Mouse (Mus musculus) embryonic facial prominence, embryonic 10.5 days (tissue): ENCODE data around the gene Usf3. TPM values are rescaled to one million over a fixed set of nuclear protein-coding genes. Genes with fewer than 3 reads are reported as not detected.

Source experiments
- DNase-seq: peaks from one replicate; pipeline ENCODE4 v3.0.0-alpha.2; 2017; ENCODE audit warnings: low spot score
- H3K27ac ChIP-seq: fragments of 300-500 bp; sonication (generic); replicated peaks from 2 replicates; pipeline ENCODE4 v1.5.1; 2016; ENCODE audit warnings: mild to moderate bottlenecking
- H3K27me3 ChIP-seq: fragments of 300-500 bp; sonication (generic); replicated peaks from 2 replicates; pipeline ENCODE4 v1.6.1; 2016; ENCODE audit warnings: low read depth, mild to moderate bottlenecking; ENCODE audit not compliant: poor library complexity, severe bottlenecking
- H3K36me3 ChIP-seq: fragments of 300-500 bp; sonication (generic); replicated peaks from 2 replicates; pipeline ENCODE4 v1.6.1; 2016; ENCODE audit warnings: mild to moderate bottlenecking, moderate library complexity
- H3K4me1 ChIP-seq: fragments of 300-500 bp; sonication (generic); 2 replicates; pipeline ENCODE4 v1.6.1; 2016
- H3K4me3 ChIP-seq: fragments of 300-500 bp; sonication (generic); 2 replicates; pipeline ENCODE4 v1.5.1; 2016; ENCODE audit warnings: mild to moderate bottlenecking, moderate library complexity
- H3K9me3 ChIP-seq: fragments of 300-500 bp; sonication (generic); 2 replicates; pipeline ENCODE4 v1.6.1; 2016; ENCODE audit warnings: mild to moderate bottlenecking
- WGBS: fragments of 180-500 bp; shearing (Covaris S2); methylation state at CpG from one replicate; pipeline ENCODE4 v1.1.7; 2016; 5-methylcytosine and 5-hydroxymethylcytosine counted together
- polyA plus RNA-seq: library from polyadenylated mRNA; unstranded; fragments of >200 nt; fragmentation: Nextera tagmentation; extraction: Ambion mirVana; gene quantifications from 2 replicates; pipeline ENCODE4 v1.2.1, GENCODE M21; 2016

The Usf3 gene
- 2.6 TPM in 2 replicates for polyA plus RNA-seq

DNA sequence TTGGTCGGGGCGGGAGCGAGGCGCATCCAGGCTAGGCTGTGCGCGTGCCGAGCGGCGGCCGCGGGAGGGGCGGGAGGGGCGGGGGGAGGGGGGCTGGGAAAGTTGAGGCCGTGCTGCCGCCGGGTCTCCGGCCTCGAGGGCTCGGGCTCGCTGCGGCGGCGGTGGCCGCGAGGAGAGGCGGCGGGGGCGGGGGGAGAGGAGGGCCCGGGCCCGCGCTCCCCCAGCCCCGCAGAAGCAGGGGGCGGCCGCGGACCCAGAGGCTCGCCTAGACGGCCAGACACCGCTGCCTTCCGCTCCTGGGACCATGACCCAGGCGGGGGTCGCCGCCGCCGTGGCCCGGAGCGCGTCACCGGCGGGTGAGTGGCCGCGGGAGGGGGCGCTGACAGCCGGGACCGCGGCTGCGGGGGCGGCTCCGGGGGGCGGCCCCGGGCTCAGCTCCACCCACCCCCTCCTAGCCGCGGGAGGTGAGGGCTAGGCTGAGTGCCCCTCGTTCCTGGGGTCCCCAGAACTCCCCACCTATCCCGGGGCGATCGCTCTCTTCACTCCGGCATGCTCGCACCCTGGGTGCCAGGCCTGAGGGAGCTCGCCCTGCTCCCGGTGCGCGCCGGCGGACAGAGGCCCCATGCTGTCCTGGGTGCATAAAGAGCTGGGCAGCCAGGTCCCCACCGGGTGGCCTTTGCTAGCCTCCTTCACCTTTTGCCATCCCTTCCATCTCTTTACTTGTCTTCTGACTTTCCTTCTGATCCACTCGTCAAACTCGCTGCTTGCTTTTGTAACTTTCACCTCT, at the start of gene Usf3:
Usf3 (plus strand) TSS at position 92 of the 787 bp plus-strand sequence.
- Histone ChIP-seq H3K4me1 (peaks cover 18% of the 10 kb centered on the region), H3K27ac (peak within 1 kb of the TSS; percentile 97), H3K36me3 (peaks cover under 1% of the 10 kb centered on the region; the same call in 1 of the 2 replicates), H3K27me3 (no peaks in the 10 kb centered on the region), H3K4me3 (peak within 1 kb of the TSS; percentile 94), H3K9me3 (no peaks in the 10 kb centered on the region)
- no peak for DNase-seq
- WGBS = under 1% methylated on average over 73 of the region's 77 CpGs

DNA sequence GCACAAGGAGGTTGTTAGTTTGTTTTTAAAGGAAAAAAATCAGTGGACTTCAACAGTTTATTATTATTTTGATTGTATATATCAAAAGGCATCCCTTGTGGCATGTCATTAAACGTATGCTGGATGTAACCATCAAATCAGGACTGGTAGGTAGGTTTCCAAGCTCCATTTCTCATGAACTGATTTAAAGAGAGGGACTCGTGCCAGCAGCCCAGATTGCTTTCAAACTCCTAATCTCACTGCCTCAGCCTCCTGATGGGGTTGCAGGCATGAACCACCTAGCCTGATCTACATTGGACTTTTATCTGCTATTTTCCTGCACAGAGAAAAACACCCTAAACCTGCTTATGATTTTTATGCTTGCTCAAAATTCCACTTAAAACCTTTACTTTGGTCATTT, 49.3 kb upstream of the Usf3 start:
- whole genome bisulfite sequencing = 84% methylated on average over 2 of the region's 2 CpGs
- Histone ChIP-seq H3K9me3 (no peaks in the 10 kb centered on the region), H3K27ac (no peak overlapping the region), H3K36me3 (no peaks in the 10 kb centered on the region), H3K27me3 (no peaks in the 10 kb centered on the region), H3K4me3 (no peak overlapping the region), H3K4me1 (no peaks in the 10 kb centered on the region)
- DNase-seq = no peak

DNA sequence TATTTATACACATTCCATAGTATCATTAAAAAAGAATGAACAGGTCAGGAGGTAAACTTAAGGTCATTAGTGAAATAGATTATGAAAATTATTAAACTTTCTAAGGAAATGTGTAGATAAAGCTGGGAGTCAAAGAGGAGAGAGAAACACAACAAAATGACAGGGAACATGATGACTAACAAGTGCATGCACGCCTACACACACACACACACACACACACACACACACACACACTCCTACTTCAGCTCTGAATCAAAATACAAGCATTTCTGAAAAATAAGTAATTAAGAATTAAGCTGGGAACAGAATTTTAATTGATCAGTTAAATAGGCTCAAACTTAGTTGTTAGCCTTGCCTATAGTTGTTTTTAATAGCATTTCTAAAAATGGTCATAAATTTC, 48.3 kb upstream of the Usf3 start:
- no peaks in the 10 kb centered on the region for H3K9me3 ChIP-seq
- DNase-seq = no peak
- WGBS = 83% methylated on average over 1 of the region's 1 CpGs
- H3K27me3 ChIP-seq = no peaks in the 10 kb centered on the region
- H3K4me3 ChIP-seq = no peak overlapping the region
- no peaks in the 10 kb centered on the region for H3K36me3 ChIP-seq
- H3K27ac ChIP-seq = no peak overlapping the region
- H3K4me1 ChIP-seq = no peaks in the 10 kb centered on the region

DNA sequence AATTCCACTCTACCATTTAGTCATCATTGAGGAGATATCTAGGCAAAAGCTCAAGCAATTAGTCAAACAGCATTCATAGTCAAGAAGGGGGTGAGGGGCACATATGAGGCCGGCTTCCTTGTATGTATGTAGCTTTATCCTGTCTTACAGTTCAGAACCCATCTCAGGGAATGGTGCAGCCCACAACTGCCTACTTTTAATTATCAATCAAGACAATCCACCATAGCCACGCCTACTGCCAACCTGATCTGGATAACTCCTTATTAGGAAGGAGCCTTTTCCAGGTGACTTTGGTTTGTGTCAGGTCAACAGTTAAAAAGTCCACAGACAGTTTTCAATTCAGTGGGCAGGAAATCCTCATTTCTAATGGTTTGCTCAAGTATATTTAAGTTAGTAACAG, 47.6 kb upstream of the Usf3 start:
- no peaks in the 10 kb centered on the region for H3K36me3 ChIP-seq
- H3K9me3 ChIP-seq = no peaks in the 10 kb centered on the region
- H3K27ac ChIP-seq = no peak overlapping the region
- H3K27me3 ChIP-seq = no peaks in the 10 kb centered on the region
- H3K4me3 ChIP-seq = no peak overlapping the region
- WGBS = 84% methylated on average over 2 of the region's 2 CpGs
- H3K4me1 ChIP-seq = no peaks in the 10 kb centered on the region
- no peak for DNase-seq

DNA sequence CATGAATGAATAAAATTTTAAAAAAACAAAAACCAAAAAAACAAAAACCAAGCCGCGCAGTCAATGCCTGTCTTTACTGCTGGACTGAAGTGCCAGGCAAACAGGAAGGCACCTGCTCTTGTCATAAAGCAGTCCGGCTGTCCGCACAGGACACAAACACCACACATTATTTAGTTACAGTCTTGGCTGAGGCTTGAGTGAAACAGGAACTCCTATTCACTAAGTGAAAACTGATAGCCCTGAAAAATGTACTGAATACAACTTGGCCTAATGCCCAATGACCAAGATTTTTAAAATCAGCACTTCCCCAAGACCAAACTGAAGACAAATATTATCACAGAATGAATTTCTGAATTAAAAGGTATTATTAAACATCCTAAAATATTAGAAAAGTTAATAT, 46.6 kb upstream of the Usf3 start:
- WGBS = 88% methylated on average over 4 of the region's 4 CpGs
- H3K36me3 ChIP-seq = no peaks in the 10 kb centered on the region
- H3K9me3 ChIP-seq = no peaks in the 10 kb centered on the region
- no peaks in the 10 kb centered on the region for H3K4me1 ChIP-seq
- H3K4me3 ChIP-seq = no peak overlapping the region
- H3K27me3 ChIP-seq = no peaks in the 10 kb centered on the region
- no peak for DNase-seq
- H3K27ac ChIP-seq = no peak overlapping the region

DNA sequence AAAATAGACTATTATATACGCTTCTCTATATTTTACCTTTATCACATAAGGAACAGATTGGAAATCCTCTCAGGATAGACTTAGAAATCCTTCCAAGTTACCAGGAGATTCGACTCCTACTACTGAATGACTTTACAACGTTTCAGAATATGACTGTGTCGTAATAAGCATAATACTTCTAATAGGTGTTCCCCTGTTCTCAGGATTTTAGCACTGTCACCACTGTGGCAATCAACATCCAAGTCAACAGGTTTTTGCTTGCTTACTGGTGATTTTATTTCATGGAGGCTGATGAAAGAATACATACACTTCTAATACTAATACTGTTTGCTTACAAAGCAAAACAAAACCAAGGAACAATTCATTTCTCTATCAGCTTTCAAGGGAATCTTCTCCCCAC, 40.7 kb upstream of the Usf3 start:
- Histone ChIP-seq H3K27me3 (no peaks in the 10 kb centered on the region), H3K4me1 (no peaks in the 10 kb centered on the region), H3K9me3 (no peaks in the 10 kb centered on the region), H3K4me3 (no peak overlapping the region), H3K36me3 (no peaks in the 10 kb centered on the region), H3K27ac (no peak overlapping the region)
- DNase-seq = no peak
- WGBS = 80% methylated on average over 4 of the region's 4 CpGs

DNA sequence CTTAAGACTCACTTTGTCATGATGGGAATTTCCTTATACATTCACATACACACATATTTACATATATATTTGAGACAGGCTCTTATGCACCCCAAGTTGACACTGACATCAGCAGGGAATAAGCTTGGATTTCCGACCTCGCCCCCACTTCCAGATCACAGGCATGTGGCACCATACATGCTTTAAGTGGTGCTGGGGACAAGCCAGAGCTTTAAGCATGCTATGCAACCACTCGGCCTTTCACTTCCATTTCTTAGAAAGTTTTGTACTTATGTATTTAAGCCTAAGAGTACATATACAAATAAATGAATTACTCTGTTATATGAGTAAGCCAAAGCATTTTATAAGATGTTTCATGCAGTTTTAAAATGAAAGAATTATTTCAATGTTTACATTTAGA, 39.9 kb upstream of the Usf3 start:
- H3K27me3 ChIP-seq = no peaks in the 10 kb centered on the region
- H3K27ac ChIP-seq = no peak overlapping the region
- H3K9me3 ChIP-seq = no peaks in the 10 kb centered on the region
- no peaks in the 10 kb centered on the region for H3K36me3 ChIP-seq
- WGBS = 86% methylated on average over 3 of the region's 3 CpGs
- H3K4me3 ChIP-seq = no peak overlapping the region
- peaks cover 9% of the 10 kb centered on the region for H3K4me1 ChIP-seq
- no peak for DNase-seq

DNA sequence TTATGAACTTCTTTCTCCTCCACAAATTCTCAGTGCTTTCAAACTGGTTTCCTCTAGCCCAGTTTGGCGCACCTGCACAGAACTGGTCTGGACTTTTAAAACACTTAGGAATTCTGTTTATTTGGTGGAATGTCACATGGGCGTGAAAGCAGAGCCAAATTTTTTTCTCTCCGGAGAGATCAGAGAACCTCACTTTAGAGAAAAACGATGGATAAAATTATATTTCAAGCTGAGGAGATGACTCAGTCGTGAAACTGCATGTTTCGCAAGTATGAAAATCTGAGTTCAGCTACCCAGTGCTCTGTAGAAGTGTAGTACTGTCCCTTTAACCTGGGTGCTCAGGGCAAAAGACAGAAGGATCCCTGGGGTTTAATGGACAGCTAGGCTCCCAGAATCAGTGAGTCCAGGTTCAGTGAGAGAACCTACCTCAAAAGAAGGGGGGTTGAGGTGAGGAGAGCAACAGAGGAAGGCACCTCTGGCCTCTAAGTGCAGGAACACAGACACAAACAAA, 36.5 kb upstream of the Usf3 start:
- Histone ChIP-seq H3K36me3 (no peaks in the 10 kb centered on the region), H3K4me3 (no peak overlapping the region), H3K27ac (no peak overlapping the region), H3K27me3 (no peaks in the 10 kb centered on the region), H3K4me1 (peaks cover 18% of the 10 kb centered on the region), H3K9me3 (no peaks in the 10 kb centered on the region)
- DNase-seq = no peak
- WGBS = 92% methylated on average over 6 of the region's 6 CpGs

DNA sequence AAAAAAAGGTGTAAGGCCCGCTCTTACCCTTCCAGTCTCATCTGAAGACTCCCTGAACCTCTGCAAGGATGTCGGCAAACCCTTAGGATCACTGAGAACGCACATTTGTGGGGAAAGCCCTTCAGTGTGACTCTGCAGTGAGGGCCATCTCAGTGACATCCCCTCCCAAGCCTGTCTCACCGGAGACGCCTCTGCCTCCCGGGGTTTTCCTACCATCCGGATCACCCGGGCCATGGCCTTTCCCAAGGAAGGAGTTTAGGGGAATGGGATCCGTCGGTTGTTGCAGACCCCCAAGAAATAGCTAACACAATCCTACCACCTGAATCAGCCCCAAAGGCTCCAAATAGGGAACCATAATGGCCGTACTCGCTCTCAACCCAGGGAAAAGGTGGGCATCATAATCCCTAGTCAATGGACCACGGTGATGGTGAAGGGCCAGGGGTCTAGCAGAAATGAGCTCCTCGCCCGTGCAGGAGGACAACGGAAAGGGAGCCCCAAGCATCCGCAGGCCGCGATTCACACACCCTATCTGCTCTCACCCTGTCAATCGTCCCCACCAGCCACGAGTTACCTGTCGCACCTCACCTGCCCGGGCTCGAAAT, 34.6 kb upstream of the Usf3 start:
- Histone ChIP-seq H3K27me3 (no peaks in the 10 kb centered on the region), H3K9me3 (no peaks in the 10 kb centered on the region), H3K36me3 (no peaks in the 10 kb centered on the region), H3K4me3 (peak overlapping the region; percentile 98), H3K4me1 (peaks cover 19% of the 10 kb centered on the region), H3K27ac (peak overlapping the region; percentile 98)
- DNase-seq = no peak
- WGBS = 2% methylated on average over 24 of the region's 24 CpGs

DNA sequence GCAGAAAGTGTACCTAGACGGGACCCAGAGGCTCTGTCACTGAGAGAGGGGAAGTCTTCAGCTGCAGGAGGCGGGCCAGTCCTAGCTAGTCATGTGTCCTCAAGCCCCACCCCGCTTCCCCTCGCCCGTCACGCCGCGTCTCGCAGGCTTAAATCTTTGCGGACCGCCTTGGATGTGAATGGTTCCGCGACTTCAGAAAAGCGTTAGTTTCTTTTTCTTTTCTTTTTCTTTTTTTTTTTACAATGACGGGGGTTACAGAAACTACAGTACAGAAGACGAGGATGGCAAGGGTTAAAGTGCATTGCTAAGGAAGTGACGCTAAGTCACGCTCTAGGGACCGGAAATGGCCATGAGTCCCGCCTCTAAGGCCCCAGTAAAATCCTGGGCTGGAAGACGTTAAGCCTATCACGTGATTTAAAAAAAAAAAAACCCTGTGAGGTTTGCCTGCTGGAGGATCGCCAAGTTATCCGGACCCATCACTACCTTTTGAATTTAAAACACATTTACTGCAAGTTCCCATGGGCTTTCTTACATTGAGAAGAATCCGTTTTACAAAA, 34.0 kb upstream of the Usf3 start:
- H3K4me1 ChIP-seq = peaks cover 19% of the 10 kb centered on the region
- under 1% methylated on average over 25 of the region's 25 CpGs for WGBS
- H3K36me3 ChIP-seq = no peaks in the 10 kb centered on the region

DNA sequence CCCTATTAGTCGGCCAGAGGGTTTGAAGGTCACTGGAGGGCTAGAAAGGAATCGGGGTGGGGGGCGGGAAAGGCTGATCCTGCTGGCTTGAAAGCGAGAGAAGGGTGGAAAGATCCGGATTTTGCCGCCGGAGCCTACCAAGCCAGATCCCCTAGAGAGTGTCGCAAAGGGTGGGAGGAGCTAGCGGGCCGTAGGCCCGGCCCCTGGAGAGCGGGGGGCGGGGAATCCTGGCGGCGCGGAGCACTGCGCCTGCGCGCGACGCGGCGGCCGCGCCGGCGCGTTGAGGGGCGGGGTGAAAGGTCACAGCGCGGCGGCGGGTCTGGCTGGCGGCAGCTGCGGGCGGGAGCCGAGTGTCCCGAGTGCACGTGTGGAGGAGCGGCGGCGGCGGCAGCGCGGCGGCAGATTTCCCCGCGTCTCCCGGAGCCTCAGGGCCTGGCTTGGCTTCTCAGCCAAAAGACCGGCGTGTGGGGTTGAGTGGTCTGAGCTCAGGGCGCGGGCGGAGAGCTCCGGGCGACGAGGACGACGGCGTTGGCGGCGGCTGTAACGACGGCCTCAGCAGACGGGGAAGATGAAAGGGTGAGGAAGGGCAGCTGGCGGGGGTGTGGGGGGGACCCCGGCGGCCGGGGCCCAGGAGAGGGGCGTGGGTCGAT, 33.4 kb upstream of the Usf3 start, which contains the start of the genes Atp6v1a and Naa50:
Atp6v1a (minus strand) TSS at position 170 of the 650 bp plus-strand sequence.
Naa50 (plus strand) TSS at position 295 of the 650 bp plus-strand sequence.
- Histone ChIP-seq H3K36me3 (no peaks in the 10 kb centered on the region), H3K4me1 (peaks cover 19% of the 10 kb centered on the region), H3K27ac (peak within 1 kb of the TSS; percentile 98), H3K9me3 (no peaks in the 10 kb centered on the region), H3K4me3 (peak within 1 kb of the TSS; percentile 98), H3K27me3 (no peaks in the 10 kb centered on the region)
- under 1% methylated on average over 71 of the region's 71 CpGs for WGBS
- peak; percentile 96 for DNase-seq

More for the DNA sequence above, 34.0 kb upstream of the Usf3 start:
- peak; percentile 85 for DNase-seq
- no peaks in the 10 kb centered on the region for H3K9me3 ChIP-seq
- H3K4me3 ChIP-seq = peak overlapping the region; percentile 98
- peak overlapping the region; percentile 98 for H3K27ac ChIP-seq
- H3K27me3 ChIP-seq = no peaks in the 10 kb centered on the region

DNA sequence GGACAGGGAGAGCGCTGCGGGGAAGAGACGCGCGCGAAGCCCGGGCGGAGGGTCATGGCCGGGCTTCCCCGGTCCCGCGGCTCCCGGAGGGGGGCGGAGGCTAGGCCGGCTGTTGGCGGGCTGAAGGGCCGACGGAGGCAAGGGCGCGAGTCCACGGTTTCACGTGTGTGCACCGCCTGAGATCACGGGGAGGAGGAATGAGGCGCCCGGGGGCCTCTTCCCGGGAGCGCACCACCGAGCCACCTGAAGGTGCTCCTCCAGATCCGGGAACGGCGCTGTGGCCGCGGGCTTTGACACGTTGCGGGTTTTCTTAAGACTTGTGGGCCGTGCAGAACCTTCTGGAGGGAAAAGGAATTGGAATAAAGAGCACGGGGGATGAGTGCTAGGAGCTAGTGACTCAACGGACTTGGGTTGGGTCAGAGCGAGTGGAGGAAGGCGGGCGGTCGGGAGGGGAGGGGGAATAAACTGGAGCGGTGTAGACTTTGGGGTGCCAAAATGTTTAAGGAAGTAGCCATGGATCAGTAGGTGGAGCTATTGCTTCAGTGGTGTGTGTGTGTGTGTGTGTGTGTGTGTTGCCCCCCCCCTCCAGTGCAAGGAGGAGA, 32.8 kb upstream of the Usf3 start:
- peak; percentile 80 for DNase-seq
- Histone ChIP-seq H3K27ac (peak overlapping the region; percentile 98), H3K4me1 (peaks cover 19% of the 10 kb centered on the region), H3K9me3 (no peaks in the 10 kb centered on the region), H3K4me3 (peak overlapping the region; percentile 98), H3K36me3 (0 out of 2 replicates have a peak, but pooled peaks cover 1% of the 10 kb centered on the region), H3K27me3 (no peaks in the 10 kb centered on the region)
- WGBS = under 1% methylated on average over 44 of the region's 44 CpGs
